Mouse (Mus musculus): ENCODE data around the gene Olfr136.

Gene Olfr136

DNA sequence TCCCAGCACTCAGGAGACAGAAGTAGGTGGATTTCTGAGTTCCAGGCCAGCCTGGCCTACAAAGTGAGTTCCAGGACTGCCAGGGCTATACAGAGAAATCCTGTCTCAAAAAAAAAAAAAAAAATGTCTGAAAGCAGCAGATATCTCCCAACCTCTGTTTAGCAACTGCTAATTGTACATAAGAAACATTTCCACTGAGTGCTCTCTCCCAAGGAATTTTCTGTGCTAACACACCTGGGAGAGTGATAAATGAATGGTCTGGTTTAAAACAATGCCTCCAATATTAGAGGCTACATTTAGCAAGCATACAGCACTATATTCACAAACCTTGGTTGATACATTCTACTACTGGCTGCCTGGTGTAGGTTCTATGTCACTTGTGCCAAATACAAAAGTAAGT is at the start of gene Olfr136:
TSS of gene Olfr136 (plus strand) at position 301 of the 400 bp plus-strand sequence.
- in situ Hi-C loops (cut with MboI), result no loop called here

DNA sequence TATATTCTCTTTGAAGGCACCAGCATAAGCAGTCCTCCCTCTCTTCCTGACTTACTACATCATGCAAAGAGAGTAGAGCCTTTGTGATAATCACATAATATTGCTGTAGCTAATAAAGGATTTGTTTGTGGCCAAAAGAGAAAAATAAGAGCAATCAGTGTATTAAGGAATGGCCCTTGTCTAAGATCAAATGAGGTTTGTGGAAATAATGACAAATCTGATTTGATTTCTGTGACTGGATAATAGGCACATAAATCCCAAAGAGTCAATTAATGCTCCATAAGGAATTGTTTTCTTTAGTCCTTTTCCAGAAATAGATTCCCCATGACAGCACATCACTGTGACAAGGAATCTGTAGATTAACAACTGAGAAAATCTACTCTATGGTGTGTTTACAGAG is 22.2 kb upstream of the Olfr136 start, which contains the start of gene Olfr137:
TSS of gene Olfr137 (minus strand) at position 101 of the 400 bp plus-strand sequence.
- in situ Hi-C loops (cut with MboI), result no loop called here
